Mouse (Mus musculus): ENCODE measurements around the gene Alx3.

DNA sequence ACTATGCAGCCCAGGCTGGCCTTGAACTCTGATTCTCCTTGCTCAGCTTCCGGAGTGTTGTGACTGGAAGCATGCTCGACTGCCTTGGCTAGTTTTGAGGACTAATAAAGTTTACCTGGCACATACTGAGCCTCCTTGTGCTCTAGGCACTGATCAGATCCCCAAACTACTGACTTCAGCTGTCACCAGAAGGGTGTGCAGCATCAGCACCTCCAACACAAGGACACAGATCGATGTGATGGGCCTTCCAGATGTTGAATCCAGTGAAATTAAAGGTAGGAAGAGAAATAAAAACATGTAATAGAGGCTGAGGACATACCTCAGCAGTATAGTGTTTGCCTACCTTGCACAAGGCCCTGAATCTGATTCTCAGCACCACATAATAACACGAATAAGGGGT is 34.6 kb downstream of the Alx3 start:
- no peak for TF ChIP-seq CTCF (IDR thresholded peaks at IDR 0.05; ENCODE audit: control insufficient read depth, insufficient read depth, insufficient read length)
- no peak for TF ChIP-seq MYOD1 (IDR thresholded peaks at IDR 0.05; ENCODE audit: control insufficient read depth, insufficient read length, low read depth)
- no peak for TF ChIP-seq USF1 (IDR thresholded peaks at IDR 0.05; ENCODE audit: low read depth)
